Mouse (Mus musculus) erythroblast, adult 5-6 weeks (primary cell): ENCODE measurements around the gene Ret. TPM values are rescaled to one million over a fixed set of nuclear protein-coding genes. Genes with fewer than 3 reads are reported as not detected.

Experiments used
- ATAC-seq: replicated peaks from 2 replicates; pipeline ENCODE4 v1.8.0; 2016; ENCODE audit warnings: moderate number of reproducible peaks, mild to moderate bottlenecking, moderate TSS enrichment, inconsistent platforms; ENCODE audit not compliant: poor library complexity, low FRiP score, severe bottlenecking
- total RNA-seq, 2 experiments: library from RNA; stranded (forward) in 1 of 2; stranded (reverse) in 1 of 2; fragments of 150-400 nt in 1 of 2; fragments of 200-764, 138-1000 nt in 1 of 2; gene quantifications; 2 replicates each; pipeline versions ENCODE4 v1.2.3 to v1.2.4; 2015 to 2017; ENCODE audit warnings: low replicate concordance in 2 of 2

The Ret gene
- total RNA-seq (2015; ENCODE audit: low replicate concordance) (not detected in 2 replicates), total RNA-seq (2017; ENCODE audit: low replicate concordance) (not detected in 2 replicates)

DNA sequence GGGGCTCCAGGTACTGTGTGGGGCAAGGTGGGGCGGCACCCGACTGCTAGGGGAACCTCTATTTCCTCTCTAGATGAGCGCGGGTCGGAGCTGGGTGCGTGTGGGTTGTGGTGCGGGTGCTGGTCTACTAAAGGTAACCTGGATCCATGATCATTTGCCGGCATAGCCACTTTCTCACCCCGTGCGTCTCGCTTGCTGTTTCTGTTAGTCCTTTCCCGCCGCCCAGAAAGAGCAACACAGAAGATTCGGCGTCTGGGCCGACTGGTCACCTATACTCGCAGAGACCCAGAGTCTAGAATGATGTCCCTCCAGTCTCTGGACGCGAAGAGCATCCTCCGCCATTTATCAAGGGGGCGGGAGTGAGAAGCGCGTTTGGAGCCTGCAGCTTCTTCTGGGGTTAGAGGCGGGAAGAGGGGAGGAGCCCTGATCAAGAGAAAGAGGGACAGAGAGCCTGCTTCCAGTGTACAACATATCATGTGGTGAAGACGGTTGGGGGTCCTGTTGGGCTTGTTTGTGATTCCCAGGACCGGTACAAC, at the start of gene Ret:
Ret (minus strand) TSS at position 279 of the 536 bp plus-strand sequence.
- no peak for ATAC-seq

DNA sequence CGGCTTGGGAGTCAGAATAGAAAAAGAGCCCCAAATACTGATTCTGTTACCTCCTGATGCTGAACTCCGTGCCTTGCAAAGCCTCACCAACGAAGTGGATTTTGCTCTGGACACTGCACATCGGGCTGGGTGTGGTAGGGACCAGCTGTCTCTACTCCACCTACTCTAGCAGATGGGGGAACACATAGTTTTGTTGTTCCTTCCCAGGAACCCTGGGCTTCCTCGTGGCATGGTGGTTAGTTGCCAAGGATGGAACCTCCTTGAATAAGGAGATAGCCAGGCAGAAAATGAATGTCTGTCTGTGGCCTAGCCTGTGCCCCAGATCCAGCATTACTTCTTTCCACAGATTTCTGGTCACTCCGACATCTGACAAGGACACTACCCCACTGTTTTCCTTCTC, 49.6 kb upstream of the Ret start:
- no peak for ATAC-seq

DNA sequence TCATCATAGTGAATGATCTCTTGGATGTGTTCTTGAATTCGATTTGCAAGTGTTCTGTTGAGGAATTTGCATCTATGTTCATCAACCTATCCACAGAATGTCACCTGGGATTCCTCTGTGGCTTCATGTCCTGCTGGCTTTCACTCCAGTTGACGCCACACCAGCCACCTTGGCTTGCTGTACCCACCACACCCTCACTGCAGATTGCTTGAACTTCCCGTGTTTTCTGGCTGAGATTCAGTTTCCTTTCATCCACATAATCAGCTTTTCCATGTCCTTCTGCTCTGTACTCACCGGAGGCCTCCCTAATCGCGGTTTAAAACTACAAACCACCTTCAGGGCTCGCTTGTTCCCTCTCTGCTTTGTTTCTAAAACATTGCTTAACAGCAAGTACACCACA, 46.6 kb upstream of the Ret start:
- ATAC-seq: no peak

DNA sequence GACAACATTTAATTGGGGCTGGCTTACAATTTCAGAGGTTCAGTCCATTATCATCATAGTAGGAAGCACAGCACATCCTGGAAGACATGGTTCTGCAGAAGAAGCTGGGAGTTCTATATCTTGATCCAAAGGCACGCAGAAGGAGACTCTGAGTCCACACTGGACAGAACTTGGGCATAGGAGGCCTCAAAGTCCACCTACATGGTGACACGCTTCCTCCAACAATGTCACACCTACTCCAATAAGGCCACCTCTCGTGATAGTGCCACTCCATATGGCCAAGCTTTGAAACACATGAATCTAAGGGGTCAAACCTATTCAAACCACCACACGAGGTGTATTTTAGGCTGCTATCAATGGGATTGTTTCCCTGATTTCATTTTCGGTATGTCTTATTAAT, 45.4 kb upstream of the Ret start:
- ATAC-seq: no peak

DNA sequence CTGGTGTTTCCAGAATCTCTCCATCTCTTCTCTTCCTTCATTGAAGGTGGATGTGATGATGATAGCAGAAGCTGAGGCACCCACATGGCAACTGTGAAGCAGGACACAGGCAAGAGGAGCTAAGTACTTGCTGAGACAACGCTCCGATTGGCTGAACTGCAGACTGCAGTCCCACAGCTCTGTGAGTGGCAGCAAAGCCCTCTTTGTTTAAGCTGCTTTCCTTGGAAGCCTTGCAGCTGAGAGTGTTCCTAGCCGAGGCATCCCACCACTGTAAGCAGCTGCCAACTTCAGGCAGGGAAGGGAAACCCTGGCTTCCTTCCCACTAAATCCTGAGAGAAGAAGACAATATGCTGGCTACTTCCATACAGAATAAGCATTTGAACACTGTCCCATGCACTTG, 28.6 kb upstream of the Ret start:
- ATAC-seq: no peak

DNA sequence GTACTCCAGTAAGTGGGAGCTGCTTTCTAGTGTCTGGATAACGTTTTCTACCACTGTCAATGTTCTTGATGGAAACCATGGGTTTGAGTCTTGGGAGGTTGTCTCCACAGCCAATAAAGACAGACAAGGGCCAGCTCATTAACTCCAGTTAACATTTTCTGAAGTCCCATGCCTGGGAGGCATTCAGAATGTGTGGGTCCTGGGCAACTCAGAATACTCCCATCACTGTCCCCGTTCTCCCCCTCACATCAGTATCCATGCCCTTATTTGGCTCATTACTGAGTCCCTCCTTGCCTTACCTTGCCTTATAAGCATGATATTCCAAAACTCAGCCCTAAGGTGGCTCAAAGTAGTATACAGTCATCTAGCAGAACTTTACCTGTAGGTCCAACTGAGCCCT, 25.0 kb upstream of the Ret start:
- no peak for ATAC-seq

DNA sequence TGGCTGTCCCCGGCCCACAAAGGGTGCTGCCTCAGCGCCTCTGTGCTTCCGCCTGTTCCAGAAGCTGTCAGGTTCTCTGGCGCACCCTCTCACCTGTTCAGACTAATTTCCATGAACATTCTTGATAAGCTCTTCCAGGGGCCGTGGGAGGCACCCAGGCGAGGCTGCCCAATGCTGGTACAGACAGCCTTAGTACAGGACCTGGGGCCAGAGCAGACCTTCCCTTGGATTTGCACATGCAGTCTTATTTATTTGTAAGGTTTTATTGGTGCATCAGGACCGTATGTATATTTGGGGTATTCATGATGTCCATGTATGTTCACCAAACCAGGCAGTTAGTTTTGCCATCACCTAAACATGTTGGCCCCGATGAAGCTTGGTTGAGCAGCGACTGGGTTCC, 18.2 kb upstream of the Ret start:
- ATAC-seq: no peak

DNA sequence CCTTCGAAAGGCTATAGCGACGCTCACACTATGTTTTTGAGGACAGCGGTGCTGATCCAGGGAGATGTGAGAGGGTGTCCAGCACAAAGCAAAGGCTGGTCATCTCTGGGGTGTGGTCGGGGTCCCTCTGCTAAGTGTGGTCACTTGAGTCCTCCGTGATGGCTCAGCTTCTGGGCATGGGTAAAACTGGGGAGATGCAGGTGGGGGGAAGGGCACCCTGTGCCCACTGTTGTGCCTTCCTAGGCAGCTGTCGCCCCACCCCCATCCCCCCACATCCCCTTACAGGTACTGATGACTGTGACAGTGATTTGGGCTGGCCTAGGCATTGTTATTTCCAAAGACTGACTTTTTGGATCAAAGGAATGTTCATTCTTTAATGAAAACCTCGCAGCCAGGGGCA, 10.8 kb upstream of the Ret start:
- no peak for ATAC-seq

DNA sequence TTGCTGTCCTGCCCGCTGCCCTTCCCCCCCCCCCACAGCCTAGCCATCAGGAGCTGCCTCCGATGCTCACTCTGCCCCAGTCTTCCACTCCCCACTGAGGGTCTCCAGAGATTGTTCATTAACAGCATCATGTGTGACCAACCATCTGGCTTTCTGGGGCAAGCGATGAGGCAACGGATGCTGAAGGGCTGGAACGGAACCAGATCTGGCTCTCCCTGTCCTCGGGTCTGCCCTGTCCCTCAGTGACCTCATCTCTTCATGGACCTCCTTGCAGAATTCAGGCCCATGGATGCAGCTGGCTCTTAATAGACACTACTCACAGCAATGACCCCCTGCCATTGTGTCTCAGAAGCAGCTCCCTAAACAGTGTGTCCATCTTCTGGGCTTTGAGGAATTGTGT, 8.9 kb upstream of the Ret start:
- no peak for ATAC-seq

DNA sequence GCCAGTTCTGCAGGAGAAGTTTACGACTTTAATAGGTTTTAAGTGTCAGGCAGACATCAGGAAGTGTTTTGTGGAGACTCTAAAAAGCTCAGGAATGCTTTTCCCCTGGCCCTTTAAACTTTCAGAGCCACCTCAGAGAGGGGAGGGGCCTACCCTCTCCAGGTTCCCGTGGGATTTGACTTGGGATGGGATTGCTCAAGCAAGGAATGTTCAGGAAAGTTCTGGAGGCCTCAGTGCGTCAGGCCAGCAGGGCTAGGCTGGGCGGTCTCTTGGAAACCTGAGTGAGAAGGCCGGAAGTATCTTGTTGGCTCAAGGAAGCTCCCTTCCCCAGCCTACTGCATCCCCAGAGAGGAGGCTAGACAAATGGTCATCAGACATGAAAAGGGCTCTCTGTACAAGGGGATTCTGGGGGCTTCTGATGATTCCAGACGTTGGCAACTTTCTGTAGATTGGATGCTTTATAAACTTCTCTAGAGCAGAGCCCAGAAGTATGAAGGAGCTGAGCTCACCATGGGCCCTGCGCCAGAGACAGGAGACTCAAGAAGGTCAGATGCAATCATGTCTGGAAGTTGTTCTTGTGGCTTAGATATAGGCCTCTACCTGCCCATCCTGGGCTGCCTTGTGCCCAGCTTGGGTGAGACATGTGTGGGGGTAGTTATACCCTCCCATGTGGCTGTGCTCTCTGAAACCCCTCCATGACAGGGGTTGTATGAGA, 7.8 kb upstream of the Ret start:
- no peak for ATAC-seq

DNA sequence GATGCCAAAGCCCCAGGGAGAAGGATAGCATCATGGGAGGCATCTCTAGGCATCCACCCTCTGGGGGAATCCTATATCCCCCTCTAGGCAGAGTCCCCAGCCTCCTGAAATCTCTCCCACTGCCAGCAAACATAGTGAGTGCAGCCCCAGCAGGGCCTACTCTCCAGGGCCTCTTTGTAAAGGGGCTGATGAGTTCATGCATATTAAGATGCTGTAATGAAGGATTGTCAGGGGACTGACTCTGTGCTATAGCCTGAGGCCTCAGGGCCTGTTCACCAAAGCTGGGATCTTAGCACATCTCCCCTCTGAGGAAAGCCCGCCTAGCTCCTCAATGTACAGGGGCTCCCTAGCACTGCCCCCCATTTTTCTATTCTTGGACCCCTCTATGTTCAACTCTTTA, 6.6 kb upstream of the Ret start:
- no peak for ATAC-seq

DNA sequence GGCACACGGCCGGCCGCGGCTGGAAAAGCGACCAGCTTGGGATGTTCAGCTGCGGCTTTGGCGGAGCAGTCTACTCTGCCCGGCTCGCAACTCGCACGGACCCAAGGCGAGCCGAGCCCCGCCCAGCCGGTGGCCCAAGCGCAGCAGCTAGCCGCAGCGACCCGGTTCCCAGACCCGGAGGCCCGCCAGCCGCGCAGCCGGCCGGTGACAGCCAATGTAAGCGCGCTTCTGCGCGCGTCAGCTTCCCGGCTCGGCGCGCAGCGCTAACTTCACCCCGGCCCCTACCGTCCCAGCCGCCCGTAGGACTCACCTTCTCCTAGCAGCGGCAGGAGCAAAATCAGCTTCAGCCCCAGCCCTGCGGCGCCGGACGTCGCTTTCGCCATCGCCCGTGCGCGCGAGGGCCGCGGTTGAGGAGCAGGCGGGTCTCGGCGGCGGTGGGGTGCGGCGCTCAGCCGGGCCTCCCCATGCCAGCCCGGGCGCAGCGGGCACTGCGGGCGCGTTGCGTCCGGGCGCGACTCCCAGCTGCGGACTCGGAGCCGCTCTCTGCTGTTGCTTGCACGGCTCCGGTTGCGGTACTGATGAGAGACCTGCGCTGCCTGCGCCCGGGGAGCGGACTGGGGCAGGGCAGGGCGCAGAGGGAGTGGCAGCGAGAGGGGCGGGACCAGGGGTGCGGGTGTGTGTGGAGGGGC, 623 bp downstream of the Ret start:
- no peak for ATAC-seq

DNA sequence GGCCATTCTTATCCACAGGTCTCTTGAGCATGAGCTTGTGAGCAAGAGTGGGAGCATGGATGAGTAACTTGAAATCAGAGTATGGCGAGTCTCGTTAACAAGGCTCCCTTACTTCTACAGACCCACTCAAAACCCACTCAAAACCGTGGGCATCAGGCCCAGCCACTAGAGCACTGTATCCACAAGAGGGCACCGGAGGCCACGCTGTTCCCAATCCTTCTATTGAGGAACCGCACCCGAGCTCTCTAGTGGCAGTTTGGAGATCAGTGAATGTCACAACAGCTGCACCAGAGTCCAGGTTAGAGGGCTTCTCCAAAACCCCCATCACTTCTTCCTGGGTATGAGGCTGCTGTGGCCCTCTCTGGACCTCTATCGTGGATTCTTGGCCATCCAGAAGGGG, 2.4 kb downstream of the Ret start:
- ATAC-seq: no peak

DNA sequence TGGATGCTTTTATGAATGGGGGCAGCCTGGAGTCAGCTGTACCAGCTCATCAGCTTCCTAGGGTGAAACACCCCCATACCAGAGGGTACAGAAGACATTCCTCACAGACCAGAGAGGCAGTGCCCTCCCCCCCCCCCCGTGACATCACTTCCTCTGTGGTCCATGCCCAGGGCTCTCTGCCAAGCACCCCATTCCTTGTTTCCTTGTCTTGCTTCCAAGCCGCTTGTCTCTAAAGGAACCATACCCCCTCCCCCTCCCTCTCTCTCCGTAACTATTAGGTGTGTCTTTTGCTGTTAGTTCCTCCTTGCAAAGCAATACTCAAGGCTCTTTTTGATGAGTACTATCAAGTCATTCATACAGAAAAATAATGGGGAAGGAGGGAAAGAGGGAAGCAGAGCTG, 4.6 kb downstream of the Ret start:
- ATAC-seq: no peak

DNA sequence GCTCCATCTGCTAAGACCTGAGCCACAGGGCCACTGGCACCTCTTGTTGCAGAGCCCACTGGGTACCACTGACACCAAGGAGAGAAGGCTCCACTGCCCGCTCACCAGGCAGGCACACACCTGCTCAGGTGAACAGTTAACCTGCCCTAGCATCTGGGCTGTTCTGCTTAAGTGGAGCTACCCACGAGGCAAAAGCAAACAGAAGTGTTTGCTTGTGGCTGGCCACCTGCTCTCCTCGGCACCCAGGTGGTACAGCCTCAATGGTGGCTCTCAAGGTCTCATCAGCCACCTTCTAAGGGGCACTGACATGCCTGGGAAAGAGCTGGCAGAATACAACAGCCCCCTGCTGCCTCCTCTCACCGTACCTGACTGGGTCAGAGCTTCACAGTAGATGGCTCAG, 5.3 kb downstream of the Ret start:
- no peak for ATAC-seq

DNA sequence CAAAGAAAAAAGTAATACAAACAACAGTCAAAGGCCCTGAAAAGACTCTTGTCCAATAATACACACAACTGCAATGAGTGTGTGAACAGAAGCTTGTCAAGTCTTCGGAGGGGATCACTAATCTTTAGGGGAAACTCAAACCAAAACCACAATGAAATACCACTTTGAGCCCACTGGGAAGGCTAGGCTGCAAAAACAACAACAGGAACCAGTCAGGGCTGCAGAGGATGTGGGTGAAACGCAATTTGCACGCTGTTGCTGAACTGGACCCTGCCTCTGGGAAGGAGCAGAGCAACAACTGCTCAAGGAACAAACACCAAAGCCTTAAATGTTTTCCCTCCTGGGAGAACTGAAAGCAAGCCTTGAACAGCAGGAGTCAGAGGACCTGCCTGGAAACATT, 7.8 kb downstream of the Ret start:
- no peak for ATAC-seq

DNA sequence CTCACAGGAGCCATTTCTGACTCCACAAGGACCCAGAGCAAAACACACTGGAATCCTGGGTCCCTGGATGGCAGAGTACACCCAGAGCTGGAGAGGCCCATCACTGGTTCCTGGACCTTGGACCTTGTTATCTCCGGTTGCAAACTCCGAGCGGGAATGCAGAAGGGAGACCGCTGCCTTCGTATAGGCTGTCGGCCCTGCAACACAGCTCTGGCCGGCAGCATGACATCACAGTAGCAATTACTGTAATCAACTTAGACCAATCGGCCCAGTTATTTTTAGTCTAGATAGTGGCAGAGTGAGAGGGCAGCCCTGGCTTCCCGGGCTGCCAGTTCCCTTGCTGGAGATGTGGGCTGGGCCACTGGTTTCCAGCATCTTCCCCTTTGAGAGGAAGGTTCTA, 8.9 kb downstream of the Ret start:
- no peak for ATAC-seq

DNA sequence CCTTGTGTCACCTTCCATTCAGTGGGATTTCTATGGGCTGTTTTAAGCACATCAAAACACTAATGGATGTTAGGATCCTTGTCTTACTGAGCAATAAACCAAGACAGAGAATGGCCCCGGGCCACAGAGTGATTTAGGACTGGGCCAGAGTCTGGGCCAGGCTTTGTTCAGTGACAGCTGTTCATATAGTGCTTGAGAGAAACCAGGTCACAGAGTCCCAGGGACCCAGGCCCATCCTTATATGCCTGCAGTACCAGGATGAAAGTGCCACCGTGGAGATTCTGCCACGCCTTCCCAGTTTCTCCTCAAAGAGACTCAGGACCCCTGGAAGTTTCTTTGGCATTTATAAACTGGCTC, 10.3 kb downstream of the Ret start:
- no peak for ATAC-seq

DNA sequence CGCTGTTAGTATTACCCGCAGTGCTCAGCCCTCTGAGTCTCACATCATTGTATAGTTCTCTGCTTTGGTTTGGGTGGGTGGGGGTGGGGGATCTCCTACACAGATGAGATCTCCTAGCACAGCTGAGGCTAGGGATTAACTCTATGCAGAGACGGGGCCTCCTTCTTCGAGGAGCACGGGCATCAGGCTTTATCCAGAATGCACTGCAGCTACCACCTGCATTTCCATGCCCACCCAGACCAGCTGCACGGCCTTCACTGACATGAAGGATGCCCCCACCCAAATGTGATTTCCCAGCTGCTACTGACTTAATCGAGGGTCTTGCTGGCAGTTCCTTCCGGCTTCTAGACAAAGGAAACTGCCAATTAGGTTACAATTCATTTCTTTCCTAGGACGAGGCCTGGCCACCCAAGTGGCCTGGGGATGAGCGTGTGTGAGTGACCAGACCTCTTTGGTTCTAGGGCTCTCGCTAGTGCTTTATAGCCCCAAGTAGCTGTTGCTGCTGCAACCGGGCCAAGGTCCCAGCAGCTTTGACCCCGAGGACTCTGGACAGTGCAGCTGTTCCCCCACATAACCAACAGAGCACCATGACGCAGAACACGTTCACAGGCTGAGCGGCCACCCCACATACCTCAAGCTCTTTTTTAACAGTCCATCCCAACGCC, 10.8 kb downstream of the Ret start:
- ATAC-seq: no peak

DNA sequence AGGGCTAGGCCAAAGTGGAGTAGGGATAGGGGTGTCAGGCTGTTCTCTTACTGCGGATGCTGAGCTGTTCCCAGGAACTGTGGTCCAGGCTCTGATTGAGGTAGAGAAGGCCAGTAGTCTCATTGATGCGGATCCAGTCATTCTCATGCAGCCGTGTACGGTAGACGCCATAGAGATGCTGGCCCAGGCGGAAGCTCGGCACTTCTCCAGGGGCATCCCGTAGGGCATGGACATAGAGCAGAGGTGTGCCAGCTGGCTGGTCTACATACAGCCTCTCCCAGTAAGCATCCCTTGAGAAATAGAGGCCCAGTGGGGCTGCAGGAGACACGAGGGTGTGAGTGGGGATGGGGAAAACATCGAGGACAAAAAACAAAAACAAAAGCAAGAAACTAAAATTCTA, 13.4 kb downstream of the Ret start:
- ATAC-seq: no peak

DNA sequence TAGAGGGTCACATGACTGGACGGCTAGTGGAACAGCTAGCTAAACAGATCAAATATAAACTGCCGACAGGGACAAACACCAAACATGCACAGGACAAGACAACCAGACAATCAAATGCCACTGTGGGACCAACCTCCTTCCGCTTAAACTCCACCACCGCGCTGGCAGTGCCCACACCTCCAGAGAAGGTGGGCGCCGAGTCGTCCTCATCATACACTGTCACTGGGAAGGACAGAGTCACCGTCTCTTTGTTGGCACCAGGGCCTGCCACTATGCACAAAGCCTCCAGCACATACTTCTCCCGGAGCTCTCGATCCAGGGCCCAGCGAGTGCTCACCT, 17.5 kb downstream of the Ret start:
- no peak for ATAC-seq
